In genomic region chr4:123453729-123454128, GRCm38 (mm10) we compare ENCODE assay signal across 23 mouse cellular contexts.
DNase-seq lines count a peak whose midpoint lies in the region; ATAC-seq and TF ChIP-seq lines count a peak whose summit lies in the region.
"Had no signal": no experiment of that assay in that cellular context is flagged by ENCODE, and none has a peak within 500 bp of the region (broad histone marks: within the 10 kb centered on the region; RNA-seq: fewer than 3 reads in every experiment).

No protein-coding gene starts in this region.

- TF ChIP-seq CTCF in liver, adult 2 months (IDR thresholded peaks at IDR 0.05; ENCODE audit: low read depth, low read length): no peak
- TF ChIP-seq CTCF in stomach, postnatal 0 days (IDR thresholded peaks at IDR 0.05; ENCODE audit: low read depth): no peak

- no peak overlapping the region for H3K4me3 ChIP-seq in liver, adult 2 months (ENCODE audit: insufficient read depth, low read depth, low read length)
- H3K4me3 ChIP-seq in liver, embryonic 12.5 days: no peak overlapping the region
- no peak overlapping the region for H3K4me3 ChIP-seq in stomach, postnatal 0 days (ENCODE audit: low read depth, low read length)
- H3K4me3 ChIP-seq: embryonic facial prominence, embryonic 12.5 days; forebrain, embryonic 15.5 days; heart, embryonic 10.5 days; hindbrain, embryonic 13.5 days had no signal

- H3K4me1 ChIP-seq in liver, adult 2 months (ENCODE audit: control insufficient read depth, insufficient read depth, low read length): peaks cover 2% of the 10 kb centered on the region; the same call in 1 of the 2 replicates
- H3K4me1 ChIP-seq in liver, embryonic 12.5 days: no peaks in the 10 kb centered on the region
- H3K4me1 ChIP-seq in stomach, postnatal 0 days (replicated peaks; ENCODE audit: control insufficient read depth, insufficient read depth): no peaks in the 10 kb centered on the region
- H3K4me1 ChIP-seq: embryonic facial prominence, embryonic 12.5 days; forebrain, embryonic 15.5 days; heart, embryonic 10.5 days; hindbrain, embryonic 13.5 days had no signal

- TF ChIP-seq POLR2A in liver, adult 2 months (IDR thresholded peaks at IDR 0.05; ENCODE audit: extremely low read depth, insufficient read depth, low read length): no peak

- H3K79me2 ChIP-seq in liver, adult 2 months (ENCODE audit: control insufficient read depth, insufficient read depth, low read length): no peaks in the 10 kb centered on the region

- intact Hi-C loops in heart, postnatal 14 days (cut with DNase I): no loop called here

- no peak overlapping the region for H3K9ac ChIP-seq in liver, adult 2 months (ENCODE audit: low read depth, low read length)
- H3K9ac ChIP-seq in liver, embryonic 12.5 days: no peak overlapping the region
- no peak overlapping the region for H3K9ac ChIP-seq in stomach, postnatal 0 days (ENCODE audit: low read length)
- H3K9ac ChIP-seq: embryonic facial prominence, embryonic 12.5 days; forebrain, embryonic 15.5 days; hindbrain, embryonic 13.5 days had no signal

- ATAC-seq in liver, embryonic 12.5 days: no peak
- no peak for ATAC-seq in stomach, postnatal 0 days (ENCODE audit: low FRiP score, low TSS enrichment)
- ATAC-seq: activated CD4-positive, CD25-positive, alpha-beta regulatory T cell, adult 4 months; CD4-positive, CD25-positive, alpha-beta regulatory T cell, adult 4 months; forebrain, embryonic 15.5 days; Patski had no signal

- WGBS in liver, adult 2 months: 24% methylated on average over 1 of the region's 1 CpGs
- WGBS in liver, embryonic 12.5 days (ENCODE audit: insufficient replicate concordance): 90% methylated on average over 1 of the region's 1 CpGs
- whole genome bisulfite sequencing in stomach, postnatal 0 days: 62% methylated on average over 1 of the region's 1 CpGs

- DNase-seq in heart, adult 11 months: peak; percentile 87
- DNase-seq in heart, postnatal 14 days: no peak
- DNase-seq in liver, adult 2 months (ENCODE audit: extremely low read depth, low read depth, low spot score): peak; percentile 89
- DNase-seq in kidney, postnatal 25 days: peak; percentile 82 to 89
- DNase-seq in stomach, postnatal 0 days (ENCODE audit: low spot score): peak; percentile 21
- DNase-seq in MN1 (ENCODE audit: low spot score): no peak
- no peak for DNase-seq in neural tube, embryonic 10.5 days (ENCODE audit: extremely low spot score, low spot score)
- DNase-seq: adrenal gland, adult 2 months; adrenal gland, postnatal 36 days; B cell, adult 2 months; cerebellum, adult 8-10 months; cerebellum, postnatal 14 days; gastrocnemius, postnatal 36 days; heart, postnatal 10 days had no signal

- no peaks in the 10 kb centered on the region for H3K27me3 ChIP-seq in liver, adult 2 months (ENCODE audit: control insufficient read depth, insufficient read depth, low read length)
- no peaks in the 10 kb centered on the region for H3K27me3 ChIP-seq in liver, embryonic 12.5 days (replicated peaks)
- no peaks in the 10 kb centered on the region for H3K27me3 ChIP-seq in stomach, postnatal 0 days (ENCODE audit: control insufficient read depth, insufficient read depth, low read length)
- H3K27me3 ChIP-seq: embryonic facial prominence, embryonic 12.5 days; forebrain, embryonic 15.5 days; hindbrain, embryonic 13.5 days; Patski had no signal

- TF ChIP-seq EP300 in stomach, postnatal 0 days (optimal IDR thresholded peaks at IDR 0.05): no peak

- H3K27ac ChIP-seq in liver, adult 2 months (replicated peaks; ENCODE audit: insufficient read depth, low read depth, low read length): no peak overlapping the region
- no peak overlapping the region for H3K27ac ChIP-seq in liver, embryonic 12.5 days
- H3K27ac ChIP-seq in stomach, postnatal 0 days (replicated peaks): no peak overlapping the region
- H3K27ac ChIP-seq: embryonic facial prominence, embryonic 12.5 days; forebrain, embryonic 15.5 days; heart, embryonic 10.5 days; hindbrain, embryonic 13.5 days had no signal

- peaks cover 76% of the 10 kb centered on the region for H3K36me3 ChIP-seq in liver, adult 2 months (ENCODE audit: control insufficient read depth, insufficient read depth, low read length)
- H3K36me3 ChIP-seq in liver, embryonic 12.5 days: peaks cover 83% of the 10 kb centered on the region
- peaks cover 39% of the 10 kb centered on the region for H3K36me3 ChIP-seq in stomach, postnatal 0 days (ENCODE audit: control insufficient read depth, insufficient read depth, low read length)

- H3K9me3 ChIP-seq in liver, embryonic 12.5 days (replicated peaks): no peaks in the 10 kb centered on the region
- H3K9me3 ChIP-seq in stomach, postnatal 0 days (ENCODE audit: control insufficient read depth, low read length): no peaks in the 10 kb centered on the region
- H3K9me3 ChIP-seq: embryonic facial prominence, embryonic 12.5 days; forebrain, embryonic 15.5 days; G1E; heart, embryonic 10.5 days; hindbrain, embryonic 13.5 days had no signal

- H3K4me2 ChIP-seq in liver, embryonic 12.5 days: no peak overlapping the region
- H3K4me2 ChIP-seq in stomach, postnatal 0 days (replicated peaks; ENCODE audit: low read depth): no peak overlapping the region
- H3K4me2 ChIP-seq: embryonic facial prominence, embryonic 12.5 days; forebrain, embryonic 15.5 days; hindbrain, embryonic 13.5 days had no signal

Comparison
In these comparisons a context has a peak if more than half of its experiments do, and no peak if none do; other contexts are left out.
1. DNase-seq: peak in heart, adult 11 months (single experiment), liver, adult 2 months (single experiment), kidney, postnatal 25 days (2 of 2) and stomach, postnatal 0 days (single experiment); none in heart, postnatal 14 days (0 of 2), MN1 (single experiment) and neural tube, embryonic 10.5 days (single experiment).